Mouse (Mus musculus) mature B cell (primary cell): Measurements from ENCODE around the gene Fem1a.

Experiments
- in situ Hi-C: fragments of 300-500 bp; cut with MboI; formaldehyde crosslinking; loops from 2 replicates; pipeline ENCODE4 v1.14.3; 2019

Fem1a gene

DNA sequence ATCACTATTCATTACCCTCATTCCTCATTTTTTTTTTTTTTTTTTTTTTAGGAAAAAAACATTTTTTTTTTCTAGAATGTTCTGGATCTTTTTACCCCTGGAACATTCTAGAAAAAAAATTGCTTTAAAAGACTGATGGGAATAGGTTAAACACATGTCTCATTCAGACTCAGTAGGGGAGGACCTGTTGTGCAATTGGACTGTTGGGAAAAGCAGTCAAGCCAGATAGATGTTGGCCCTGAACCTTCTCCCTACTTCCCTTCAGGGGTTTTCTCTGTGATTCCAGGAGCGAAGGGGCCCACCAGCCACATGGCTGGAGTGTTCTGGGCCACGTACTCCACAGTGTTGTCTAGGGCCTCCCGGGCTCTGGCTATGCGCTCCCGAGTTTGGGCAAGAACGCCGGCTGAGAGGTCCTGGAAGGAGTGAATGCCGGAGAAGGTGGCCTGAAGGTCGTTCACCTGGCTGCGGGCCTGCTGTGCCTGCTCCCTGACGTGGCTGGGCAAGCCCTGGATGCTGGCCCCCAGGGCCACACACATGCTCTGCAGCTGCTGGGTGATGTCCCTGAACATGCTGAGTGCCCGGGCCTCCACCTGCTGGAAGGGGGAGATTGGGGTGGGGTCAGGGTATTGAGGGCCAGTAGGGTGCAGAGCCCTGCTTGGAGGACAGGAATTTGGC lies 23.0 kb downstream of the Fem1a start:
- in situ Hi-C loops: no loop called here

- in situ Hi-C loops: no loop called here
Observed at GRCm38 (mm10) chr17:56281193-56281592, 24.6 kb downstream of the Fem1a start.

GRCm38 (mm10) chr17:56282802-56283201 lies 26.2 kb downstream of the Fem1a start:
- in situ Hi-C loops: no loop called here

DNA sequence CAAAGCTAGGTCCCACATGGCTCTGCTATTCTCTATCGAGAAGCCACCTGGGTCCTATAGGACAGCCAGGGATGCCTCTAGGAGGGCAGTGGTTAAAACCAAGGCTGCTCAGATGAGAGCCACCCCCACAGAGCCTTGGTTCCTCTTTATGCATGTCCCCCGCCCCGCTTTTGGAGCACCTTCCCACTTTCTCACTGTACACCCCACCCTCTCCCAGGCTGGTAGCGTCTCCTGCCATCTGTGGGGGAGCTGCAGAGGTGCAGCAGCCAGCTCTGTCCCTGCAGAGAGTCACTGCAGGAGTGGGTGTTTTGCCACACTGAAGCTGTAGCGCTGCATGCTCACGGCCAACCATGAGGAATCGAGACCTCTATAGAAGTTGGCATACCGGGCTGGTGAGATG lies 26.7 kb downstream of the Fem1a start:
- in situ Hi-C loops: no loop called here

GRCm38 (mm10) chr17:56285995-56286394 lies 29.4 kb downstream of the Fem1a start:
- in situ Hi-C loops: no loop called here

DNA sequence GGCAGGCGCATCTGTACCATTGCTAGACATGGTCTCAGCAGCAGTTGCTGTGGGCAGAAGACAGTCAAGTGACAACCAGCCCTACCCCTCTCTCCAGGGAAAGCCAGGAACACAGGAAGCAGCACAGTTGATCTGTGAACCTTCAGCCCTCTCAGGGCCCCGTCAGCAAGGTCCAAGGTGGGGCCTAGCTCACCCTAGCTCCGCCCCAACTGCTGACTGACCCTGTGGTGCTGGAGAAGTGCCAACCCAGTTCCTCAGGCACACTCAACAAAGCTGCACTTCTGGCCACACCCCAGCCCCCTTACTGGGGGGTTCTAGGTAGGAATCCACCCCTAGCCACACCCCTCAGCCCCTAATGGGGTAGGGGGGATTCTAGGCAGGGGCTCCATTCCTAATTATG lies 31.2 kb downstream of the Fem1a start:
- in situ Hi-C loops: no loop called here

GRCm38 (mm10) chr17:56288866-56289265 lies 32.3 kb downstream of the Fem1a start:
- in situ Hi-C loops: no loop called here

- in situ Hi-C loops: no loop called here
Observed at GRCm38 (mm10) chr17:56289371-56290331, 33.0 kb downstream of the Fem1a start.

DNA sequence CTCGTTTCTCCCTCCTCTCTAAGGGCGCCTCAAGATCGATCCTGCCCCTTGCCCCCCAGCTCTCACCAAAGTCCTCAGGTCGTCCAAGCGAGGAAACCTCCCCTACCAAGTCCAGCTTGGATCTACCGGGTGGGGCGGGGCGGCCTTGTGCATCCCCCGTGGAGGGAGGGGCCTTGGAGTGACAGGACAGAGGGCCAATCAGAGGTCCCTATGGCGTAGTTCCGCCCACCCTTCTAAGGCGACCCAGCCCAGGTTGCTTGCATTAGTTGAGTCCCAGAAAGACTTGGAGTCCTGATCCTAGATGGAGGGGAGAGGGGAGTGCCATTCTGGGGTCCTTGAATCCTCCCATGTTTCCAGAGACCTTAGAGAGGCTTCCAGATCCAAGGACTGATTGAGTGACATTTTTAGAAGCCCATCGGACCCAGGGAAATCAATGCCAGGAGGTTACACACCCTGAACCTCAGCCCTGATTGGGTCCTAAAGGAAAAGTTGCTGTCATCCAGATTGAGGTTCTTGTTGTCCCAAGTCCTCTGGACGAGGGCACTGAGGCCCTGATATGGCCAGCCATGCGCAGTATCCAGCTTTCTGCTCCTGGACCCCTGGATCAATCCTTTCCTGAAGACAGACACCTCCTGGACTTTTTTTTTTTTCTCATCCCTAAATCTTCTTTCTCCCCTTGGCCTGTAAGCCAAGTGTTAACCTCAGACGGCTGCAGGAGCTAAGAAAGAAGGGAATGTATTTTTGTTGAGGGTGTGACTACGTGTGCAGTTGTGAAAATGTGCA lies 34.0 kb downstream of the Fem1a start:
- in situ Hi-C loops: no loop called here

DNA sequence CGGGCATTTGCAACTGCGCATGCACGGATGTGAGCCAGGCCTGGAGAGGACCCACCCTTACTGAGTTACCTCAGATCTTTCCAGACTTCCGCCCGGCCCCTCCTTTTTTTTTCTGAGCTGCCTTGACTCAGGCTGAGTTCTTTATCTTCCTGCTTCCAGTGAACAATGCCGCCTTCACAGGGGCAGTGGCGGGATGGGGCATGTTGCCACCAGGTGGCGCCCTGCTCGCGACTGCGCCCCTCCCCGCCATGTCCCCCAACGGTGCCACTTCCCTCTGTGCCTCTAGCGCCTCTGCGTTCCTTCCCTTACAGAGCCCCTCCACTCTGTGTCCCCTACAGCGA lies 34.5 kb downstream of the Fem1a start:
- in situ Hi-C loops: no loop called here

GRCm38 (mm10) chr17:56291826-56292475 lies 35.3 kb downstream of the Fem1a start:
- in situ Hi-C loops: no loop called here

DNA sequence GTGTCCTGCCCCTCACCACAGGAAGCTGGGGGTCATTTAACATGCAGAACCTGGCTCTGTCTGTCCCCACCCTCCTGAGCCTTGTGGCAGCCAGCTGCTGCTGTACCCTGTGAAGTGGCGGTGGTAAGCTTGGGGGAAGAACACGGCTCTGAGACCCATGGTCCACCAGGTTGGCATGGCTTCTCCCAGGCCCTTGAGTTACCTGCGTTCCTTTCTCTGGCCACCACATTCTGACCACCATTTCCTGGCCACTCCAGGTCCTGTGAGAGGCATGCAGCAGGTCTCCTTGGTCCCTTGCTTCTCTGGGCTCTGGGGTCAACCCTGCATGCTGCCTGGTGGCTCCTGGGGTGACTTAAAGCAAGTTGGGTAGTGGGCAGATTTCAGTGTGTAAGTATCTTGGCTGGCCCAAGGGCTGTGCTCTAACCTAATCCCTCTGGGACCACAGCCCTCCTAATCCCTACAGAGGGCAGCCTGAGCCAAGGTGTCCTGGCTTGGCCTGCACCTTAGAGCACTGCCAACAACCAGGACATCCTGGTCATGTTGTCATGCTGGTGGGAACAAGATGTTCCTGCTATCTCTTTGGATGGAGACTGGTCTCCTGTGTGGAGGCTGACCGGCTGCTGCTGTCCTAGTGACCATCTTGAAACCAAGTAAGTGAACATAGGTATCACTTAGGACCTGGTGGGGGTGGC lies 36.1 kb downstream of the Fem1a start, which contains the start of gene Plin3:
Gene Plin3 (minus strand): TSS at position 343 of the 692 bp plus-strand sequence.
- in situ Hi-C loops: no loop called here

GRCm38 (mm10) chr17:56293291-56293690 lies 36.7 kb downstream of the Fem1a start:
- in situ Hi-C loops: no loop called here

GRCm38 (mm10) chr17:56294241-56294640 lies 37.6 kb downstream of the Fem1a start:
- in situ Hi-C loops: no loop called here

DNA sequence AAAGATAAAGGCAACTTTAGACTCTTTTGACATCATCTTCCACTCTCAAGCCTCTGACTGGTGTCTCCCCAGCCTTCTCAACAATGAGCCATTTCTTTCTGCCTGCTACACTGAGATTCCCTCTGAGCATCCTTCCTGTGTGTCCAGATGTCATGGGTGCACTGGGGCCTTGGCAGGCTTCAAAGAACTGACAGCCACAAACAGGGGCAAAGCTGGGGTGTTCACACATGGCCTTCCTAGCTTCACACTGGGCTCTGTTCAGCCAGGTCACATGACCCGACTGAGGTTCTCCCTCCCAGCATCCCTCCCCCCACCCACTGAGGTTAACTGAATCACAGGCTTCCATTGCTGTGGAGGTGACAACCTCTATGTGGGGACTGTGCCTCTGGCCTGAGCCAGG lies 39.6 kb downstream of the Fem1a start:
- in situ Hi-C loops: no loop called here

DNA sequence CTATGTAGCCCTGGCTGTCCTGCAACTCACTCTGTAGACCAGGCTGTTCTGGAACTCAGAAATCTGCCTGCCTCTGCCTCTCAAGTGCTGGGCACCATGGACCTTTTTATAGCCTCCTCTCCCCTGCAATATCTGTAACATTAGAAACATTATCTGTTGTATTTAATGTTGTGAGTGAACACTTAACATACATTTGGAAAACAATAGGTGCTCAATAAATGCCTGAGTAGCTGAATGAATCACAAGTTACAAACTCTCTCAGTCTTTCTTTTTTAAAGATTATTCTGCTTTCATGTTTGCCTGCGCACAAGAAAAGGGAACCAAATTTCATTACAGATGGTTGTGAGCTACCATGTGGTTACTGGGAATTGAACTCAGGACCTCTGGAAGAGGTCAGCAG lies 41.6 kb downstream of the Fem1a start:
- in situ Hi-C loops: no loop called here

DNA sequence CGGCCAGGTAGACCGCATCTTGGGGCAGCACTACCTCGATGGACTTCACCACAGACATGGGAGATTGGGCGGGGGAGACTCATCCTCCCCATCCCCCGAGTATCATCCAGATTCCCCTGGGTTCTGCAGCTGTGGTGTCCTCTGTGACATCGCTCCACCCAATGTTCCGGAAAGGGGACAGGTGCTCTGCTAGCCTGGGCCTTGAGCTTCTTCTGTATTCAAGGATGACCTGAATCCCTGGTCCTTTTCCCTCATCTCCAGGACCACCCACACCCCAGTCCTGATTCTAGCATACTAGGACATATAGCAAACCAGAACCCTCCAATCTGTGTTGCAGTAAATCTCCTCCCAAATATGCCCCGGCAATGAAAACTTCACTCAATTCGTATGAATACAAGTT lies 43.6 kb downstream of the Fem1a start, which contains the start of gene Arrdc5:
Gene Arrdc5 (minus strand): TSS at position 101 of the 400 bp plus-strand sequence.
- in situ Hi-C loops: no loop called here

DNA sequence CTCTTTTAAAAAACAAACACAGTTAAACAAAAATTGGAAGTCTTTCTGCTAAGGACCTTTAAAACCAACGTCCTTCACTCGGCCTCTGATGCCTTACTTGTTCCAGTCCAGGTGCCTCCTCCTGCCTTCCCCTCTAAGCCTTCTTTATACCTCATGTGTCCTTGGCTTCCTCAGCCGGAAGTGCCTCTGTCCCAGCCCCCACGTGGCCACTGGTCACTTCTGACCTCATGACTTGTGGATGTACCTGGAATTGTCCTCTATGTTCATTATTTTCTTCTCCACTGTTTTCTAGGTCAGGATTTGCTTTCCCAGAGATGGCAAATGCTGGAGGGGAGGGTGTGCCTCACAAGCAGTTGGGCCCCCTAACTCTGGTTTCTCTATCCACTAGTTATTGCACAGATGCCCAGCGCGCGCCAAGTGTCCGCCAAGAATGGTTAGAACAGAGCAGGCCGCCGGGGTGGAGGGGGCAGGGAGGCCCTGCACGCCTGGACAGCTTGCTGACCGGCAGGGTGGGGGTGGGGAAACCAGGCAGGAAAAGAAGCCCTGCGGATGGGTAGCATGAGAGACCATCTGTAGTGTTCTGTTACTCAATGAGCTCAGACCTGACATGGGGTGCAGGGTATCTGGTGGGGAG lies 45.9 kb downstream of the Fem1a start:
- in situ Hi-C loops: no loop called here

DNA sequence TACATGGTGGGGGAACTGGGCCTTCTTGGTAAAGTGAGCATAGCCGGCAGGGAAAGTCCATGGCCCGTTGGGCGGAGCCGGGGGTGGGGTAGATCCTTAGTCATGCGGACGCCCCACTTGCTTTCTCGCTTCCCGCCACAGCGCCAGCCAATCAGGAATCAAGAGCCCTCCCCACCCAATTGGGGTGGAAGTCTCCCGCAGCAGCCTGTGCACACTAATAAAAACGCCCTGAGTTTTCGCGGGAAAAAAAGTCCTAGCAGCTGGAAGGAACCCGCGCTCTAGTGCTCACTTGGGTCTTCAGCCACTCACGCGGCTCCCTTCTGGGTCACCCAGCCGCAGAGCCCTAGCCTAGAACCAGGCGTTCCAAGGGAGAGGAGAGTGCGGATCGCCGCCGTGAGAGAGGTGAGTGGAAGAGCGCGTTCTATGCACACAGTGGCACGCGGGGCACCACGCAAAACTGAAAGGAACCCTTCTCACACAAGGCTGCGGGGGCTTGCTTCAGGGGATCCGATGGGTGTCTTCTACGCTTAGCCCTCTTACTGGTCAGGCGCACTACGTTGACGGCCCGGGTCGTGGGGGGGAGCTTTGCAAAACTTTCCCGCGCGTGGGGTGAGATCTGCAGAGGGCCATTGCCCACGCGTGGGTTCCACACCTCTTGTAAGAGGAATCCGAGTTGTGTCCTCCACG lies 46.7 kb downstream of the Fem1a start, which contains the start of gene Uhrf1:
Gene Uhrf1 (plus strand): TSS at position 162 of the 687 bp plus-strand sequence.
- in situ Hi-C loops: no loop called here
